Mouse (Mus musculus) heart, postnatal 10 days (tissue): ENCODE results near the gene Gnb4. TPM values are rescaled to one million over a fixed set of nuclear protein-coding genes. Genes with fewer than 3 reads are reported as not detected.

Experiments
- DNase-seq, 2 experiments: peaks; one replicate each; pipeline ENCODE4 v3.0.0; 2021
- intact Hi-C: fragments of 180-260 bp; cut with DNase I; formaldehyde crosslinking; loops from one replicate; pipeline ENCODE4 v1.15.1; 2025
- total RNA-seq, 2 experiments: library from RNA; stranded (reverse); gene quantifications; 2 replicates each; pipeline ENCODE4 v1.2.3; 2021

Gnb4 gene
- total RNA-seq, 2 experiments from 2014 or later, result 39.9 to 40.4 TPM

DNA sequence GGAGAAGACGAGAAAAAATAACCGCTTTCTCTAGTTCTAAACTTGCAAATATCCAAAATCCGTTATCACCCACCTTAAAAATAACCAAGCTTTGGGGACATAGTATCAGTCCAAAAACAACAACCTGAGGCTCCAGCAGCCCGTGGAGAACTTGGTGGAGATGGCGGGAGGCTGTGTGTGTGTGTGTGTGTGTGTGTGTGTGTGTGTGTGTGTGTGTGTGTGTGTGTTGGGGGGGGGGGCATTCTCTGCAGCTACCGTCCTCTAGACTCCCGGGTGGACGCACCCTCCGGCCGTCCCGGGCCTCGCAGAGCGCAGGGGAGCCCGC lies 417 bp downstream of the Gnb4 start:
- intact Hi-C loops, result loop anchor here (5.0 kb wide), 1 partner anchor 41 kb away; no protein-coding TSS in a partner anchor

GRCm38 (mm10) chr3:32615376-32615775 lies 1.0 kb downstream of the Gnb4 start:
- intact Hi-C loops, result loop anchor here (5.0 kb wide), 1 partner anchor 42 kb away; no protein-coding TSS in a partner anchor
- no peak for DNase-seq

More for the DNA sequence above, 417 bp downstream of the Gnb4 start:
- DNase-seq, result no peak

DNA sequence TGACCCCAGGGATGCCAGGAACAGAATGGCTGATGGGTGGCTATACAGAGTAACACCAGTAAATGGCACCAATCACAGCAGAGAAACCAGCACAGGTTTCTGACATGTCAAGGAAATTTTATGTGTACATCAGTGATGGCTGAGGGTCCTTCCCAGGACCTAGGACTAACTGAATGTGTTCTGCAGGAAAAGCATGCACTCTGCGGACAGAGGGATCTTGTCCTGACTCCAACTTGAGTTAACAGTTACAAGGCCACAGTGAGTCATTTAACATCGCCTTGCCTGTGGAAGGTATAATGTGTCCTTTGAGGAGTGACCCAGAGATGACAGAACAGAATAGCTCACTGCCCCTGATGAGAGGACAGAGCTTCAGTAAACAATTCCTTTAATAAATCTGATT lies 1.6 kb downstream of the Gnb4 start:
- intact Hi-C loops, result loop anchor here (5.0 kb wide), 2 partner anchors 43 to 53 kb away; no protein-coding TSS in a partner anchor
- DNase-seq, result no peak

- intact Hi-C loops, result loop anchor here (5.0 kb wide), 1 partner anchor 56 kb away; no protein-coding TSS in a partner anchor
- DNase-seq, result peak in 1 of 2 experiments; percentile 19
Measured at GRCm38 (mm10) chr3:32611606-32612170, 4.7 kb downstream of the Gnb4 start.

- peak; percentile 81 to 84 for DNase-seq
- intact Hi-C loops, result loop anchor here (1.0 to 5.0 kb wide), 2 partner anchors 57 to 88 kb away; no protein-coding TSS in a partner anchor
Measured at GRCm38 (mm10) chr3:32610560-32610959, 5.8 kb downstream of the Gnb4 start.

- no peak for DNase-seq
- intact Hi-C loops, result no loop called here
Measured at GRCm38 (mm10) chr3:32609233-32609632, 7.2 kb downstream of the Gnb4 start.

DNA sequence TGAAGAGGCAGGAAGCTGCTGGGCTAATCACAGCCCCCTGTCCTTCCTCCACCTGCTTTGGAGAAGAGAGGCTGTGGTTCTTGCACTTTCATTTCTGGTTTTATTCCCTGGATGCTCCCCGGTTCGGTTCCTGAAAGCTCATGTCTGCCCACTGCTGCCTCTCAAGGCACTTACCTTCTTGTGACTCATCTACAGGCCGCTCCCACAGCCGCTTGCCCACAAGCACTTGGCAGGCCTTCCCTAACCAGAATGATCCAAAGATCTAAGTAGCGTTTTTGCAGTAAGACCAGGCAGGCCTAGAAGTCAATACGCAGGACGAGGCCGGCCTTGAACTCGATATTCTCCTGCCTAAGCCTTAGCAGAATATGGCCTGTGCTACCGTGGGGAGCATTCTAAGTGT lies 15.3 kb downstream of the Gnb4 start:
- intact Hi-C loops, result no loop called here
- no peak for DNase-seq

DNA sequence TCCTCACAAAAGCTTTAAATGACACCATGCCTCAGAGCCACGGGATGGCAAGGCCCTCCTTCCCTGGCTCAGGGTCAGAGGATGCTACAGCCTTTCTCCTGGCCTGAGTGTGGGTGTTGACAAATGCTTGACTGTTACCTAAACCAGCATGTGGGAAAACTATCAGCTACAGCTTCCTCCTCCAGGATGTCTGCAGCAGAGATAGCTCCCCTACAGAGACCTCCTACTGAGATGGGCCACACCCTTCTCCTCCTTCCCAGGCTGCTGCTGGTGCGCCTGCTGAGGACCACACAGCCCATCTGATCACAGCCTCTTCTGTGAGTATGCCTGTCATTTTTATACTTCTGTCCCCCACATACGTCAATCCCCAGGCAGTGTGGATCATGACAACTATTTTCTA lies 17.1 kb downstream of the Gnb4 start:
- intact Hi-C loops, result no loop called here
- no peak for DNase-seq

- intact Hi-C loops, result no loop called here
- DNase-seq, result no peak
Measured at GRCm38 (mm10) chr3:32595080-32595479, 21.3 kb downstream of the Gnb4 start.

DNA sequence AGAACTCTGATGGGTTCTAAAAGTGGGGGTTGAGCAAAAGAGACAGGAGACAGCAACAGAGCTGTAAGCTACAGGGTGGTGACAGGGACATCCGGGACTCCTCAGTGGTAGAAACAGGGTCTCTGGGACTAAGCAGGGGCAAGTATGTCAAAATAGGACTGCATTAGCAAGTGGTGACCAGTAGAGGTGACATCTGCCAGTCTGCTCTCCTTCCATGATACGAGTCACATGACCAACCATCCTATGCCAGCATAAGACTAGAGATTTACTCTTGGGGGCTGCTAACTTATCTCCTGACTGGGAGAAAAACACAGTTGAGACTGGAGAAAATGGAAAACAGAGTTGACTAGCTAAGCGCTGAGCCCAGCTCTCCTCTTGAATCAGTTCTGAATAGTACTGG lies 30.1 kb downstream of the Gnb4 start:
- no peak for DNase-seq
- intact Hi-C loops, result no loop called here

DNA sequence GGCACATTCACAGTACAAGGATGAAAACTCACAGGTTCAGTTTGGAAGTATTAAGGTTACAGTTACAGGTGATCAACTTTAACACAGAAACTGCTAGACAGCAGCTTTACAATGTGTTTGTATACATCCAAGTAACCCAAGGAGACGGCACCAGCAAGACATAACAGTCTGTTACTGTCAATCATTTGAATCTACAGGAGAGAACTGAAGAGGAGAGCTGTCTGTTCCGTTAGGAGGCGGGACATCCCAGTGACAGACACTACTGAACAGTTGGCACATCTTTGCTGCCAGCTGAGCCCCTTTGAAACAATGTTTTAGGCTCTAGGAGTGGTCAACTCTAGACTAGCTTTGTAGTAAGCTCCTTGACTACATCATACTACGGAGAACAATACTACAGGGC lies 32.9 kb downstream of the Gnb4 start:
- no peak for DNase-seq
- intact Hi-C loops, result no loop called here

- intact Hi-C loops, result no loop called here
- no peak for DNase-seq
Measured at GRCm38 (mm10) chr3:32581911-32582310, 34.5 kb downstream of the Gnb4 start.

- no peak for DNase-seq
- intact Hi-C loops, result no loop called here
Measured at GRCm38 (mm10) chr3:32580738-32581137, 35.6 kb downstream of the Gnb4 start.

GRCm38 (mm10) chr3:32578772-32579171 lies 37.6 kb downstream of the Gnb4 start:
- intact Hi-C loops, result no loop called here
- DNase-seq, result peak in 1 of 2 experiments; percentile 24

DNA sequence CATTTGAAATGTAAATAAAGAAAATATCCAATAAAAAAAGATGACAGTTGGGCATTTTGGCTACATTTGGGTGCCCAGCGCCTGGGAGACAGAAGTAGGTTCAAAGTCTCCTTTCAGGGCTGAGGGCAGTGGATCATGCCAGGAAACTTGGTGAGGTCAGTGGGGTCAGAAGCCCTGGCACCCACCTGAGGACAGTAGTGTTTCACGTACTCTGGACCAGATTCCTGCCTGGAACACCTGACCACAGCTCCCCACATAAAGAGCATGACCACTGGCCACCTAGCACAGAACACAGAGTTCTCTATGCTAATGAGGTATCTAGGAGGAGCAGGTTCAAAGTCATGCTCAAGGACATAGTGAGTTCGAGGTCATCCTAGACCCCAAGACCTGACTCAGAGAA lies 41.2 kb downstream of the Gnb4 start:
- intact Hi-C loops, result no loop called here
- no peak for DNase-seq

DNA sequence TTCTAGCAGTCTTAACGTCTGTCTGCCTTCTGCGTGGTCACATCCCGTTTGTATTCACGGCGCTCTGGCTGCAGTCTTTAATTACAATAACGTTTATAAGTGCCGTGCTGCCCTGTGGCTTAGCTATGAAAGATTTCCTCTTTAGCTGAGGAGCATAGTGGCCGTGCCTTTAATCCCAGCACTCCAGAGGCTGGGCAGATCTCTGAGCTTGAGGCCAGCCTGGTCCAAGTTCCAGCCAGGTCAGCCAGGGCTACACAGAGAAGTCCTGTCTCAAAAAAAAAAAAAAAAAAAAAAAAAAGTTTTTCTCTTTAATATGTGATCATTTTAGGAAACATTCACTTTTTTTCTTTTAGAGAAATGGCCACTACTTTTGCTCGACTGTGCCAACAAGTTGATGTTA lies 42.5 kb downstream of the Gnb4 start:
- intact Hi-C loops, result no loop called here
- DNase-seq, result no peak

GRCm38 (mm10) chr3:32573086-32573485 lies 43.3 kb downstream of the Gnb4 start:
- intact Hi-C loops, result no loop called here

GRCm38 (mm10) chr3:32563401-32563800 lies 53.0 kb downstream of the Gnb4 start:
- intact Hi-C loops, result no loop called here
- DNase-seq, result no peak

More at GRCm38 (mm10) chr3:32573086-32573485, 43.3 kb downstream of the Gnb4 start:
- DNase-seq, result no peak

DNA sequence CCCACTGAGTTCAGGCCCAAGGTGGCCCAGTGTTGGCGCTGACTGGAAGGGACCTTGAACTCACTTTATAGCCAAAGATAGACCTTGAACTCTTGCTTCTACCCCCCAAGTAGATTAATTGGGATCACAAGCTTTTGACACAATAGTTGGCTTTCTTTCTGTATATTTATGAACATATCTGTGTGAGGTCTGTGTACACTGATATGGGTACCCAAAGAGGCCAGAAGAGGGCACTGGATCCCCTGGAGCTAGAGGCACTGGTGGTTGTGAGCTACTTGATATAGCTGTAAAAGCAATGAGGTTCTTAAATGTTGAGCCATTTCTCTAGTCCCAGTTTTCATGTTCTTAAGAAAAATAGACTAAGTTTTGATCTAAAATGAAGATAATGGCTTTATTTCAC lies 63.3 kb downstream of the Gnb4 start:
- peak in 1 of 2 experiments; percentile 32 for DNase-seq
- intact Hi-C loops, result loop anchor here (2.0 kb wide), 1 partner anchor 146 kb away; no protein-coding TSS in a partner anchor

DNA sequence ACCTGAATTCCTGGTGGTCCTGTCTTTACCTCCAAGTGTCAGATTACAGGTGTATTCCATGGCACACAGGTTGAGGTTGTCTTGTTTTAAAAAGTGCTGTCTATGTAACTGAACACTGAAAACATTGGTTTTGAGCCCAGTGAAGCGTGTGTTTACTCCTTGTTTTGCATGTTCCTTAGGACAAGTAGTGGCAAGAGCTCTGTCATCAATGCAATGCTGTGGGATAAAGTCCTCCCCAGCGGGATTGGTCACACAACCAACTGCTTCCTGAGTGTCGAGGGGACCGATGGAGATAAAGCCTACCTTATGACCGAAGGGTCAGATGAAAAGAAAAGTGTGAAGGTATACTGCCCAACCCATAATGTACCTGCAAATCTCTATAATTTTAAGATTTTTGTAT lies 78.3 kb downstream of the Gnb4 start:
- intact Hi-C loops, result no loop called here
- DNase-seq, result no peak

DNA sequence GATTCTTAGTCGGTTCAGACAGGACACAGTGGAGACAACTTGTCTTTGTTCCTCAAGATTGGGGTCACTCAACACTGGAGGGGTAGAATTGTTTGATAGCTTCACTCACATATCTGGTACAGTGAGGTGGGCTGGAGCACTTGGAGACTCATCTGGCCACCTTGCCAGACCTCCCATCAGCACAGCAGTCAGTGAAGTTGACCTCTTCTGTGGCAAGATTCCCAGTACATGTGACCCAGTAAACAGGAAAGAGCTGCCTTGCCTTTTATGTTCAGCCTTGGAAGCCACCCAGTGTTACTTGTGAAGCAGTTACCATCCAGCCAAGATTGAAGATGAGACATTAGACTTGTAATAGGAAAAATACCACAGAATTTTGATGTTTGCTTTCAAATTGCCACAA lies 78.8 kb downstream of the Gnb4 start:
- peak; percentile 81 to 88 for DNase-seq
- intact Hi-C loops, result no loop called here

DNA sequence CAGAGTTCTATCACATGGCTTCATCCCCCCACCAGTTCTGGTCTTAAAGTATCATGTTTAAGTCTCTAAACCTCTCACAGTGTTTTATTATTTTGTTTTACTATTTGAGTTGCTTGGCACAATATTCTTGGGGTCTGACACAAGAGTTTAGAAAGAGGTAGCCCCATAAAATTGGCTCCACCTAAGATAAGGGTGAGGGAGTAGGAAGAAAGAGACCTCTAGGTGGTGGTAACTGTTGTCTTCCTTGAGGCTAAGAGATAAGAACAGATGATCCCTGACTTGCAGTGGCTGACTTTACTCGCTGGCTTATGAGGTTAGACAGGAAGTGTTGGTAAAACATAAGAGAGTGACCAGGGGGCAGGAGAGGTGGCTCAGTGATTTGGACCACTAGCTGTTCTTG lies 80.7 kb downstream of the Gnb4 start:
- intact Hi-C loops, result no loop called here
- DNase-seq, result no peak
